Mouse (Mus musculus): ENCODE data around the gene Msi1. TPM values are rescaled to one million over a fixed set of nuclear protein-coding genes. Genes with fewer than 3 reads are reported as not detected.

Msi1 gene
- total and polyA plus RNA-seq, 2 experiments from 2014 or later: 1.1 to 5.6 TPM

DNA sequence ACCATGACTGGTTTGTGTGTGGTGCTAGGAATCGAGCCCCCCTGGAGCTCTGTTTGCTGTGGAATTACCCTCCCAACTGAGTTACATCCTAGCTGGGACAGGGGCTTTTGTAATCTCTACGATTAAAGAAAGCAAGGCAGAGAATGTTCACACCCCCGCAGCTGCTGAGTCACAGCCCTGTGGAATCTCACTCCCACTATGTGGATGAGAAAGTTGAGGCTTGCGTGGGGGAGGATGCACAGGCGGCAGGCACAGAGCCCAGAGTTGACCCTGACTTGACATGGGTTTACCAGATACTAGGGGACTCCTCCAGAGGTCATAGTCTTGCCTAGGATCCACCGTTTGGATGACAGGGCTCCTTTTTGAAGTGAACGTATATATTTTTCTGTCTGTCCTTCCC lies 67.6 kb downstream of the Msi1 start:
- Histone ChIP-seq H3K9ac (replicated peaks; ENCODE audit: low read depth, low read length) (no peak overlapping the region), H3K27ac (ENCODE audit: low read depth) (no peak overlapping the region), H3K4me2 (ENCODE audit: low read depth, low read length) (no peak overlapping the region), H3K27me3 (ENCODE audit: control insufficient read depth, insufficient read depth, low read length) (no peaks in the 10 kb centered on the region), H3K36me3 (replicated peaks; ENCODE audit: control insufficient read depth, insufficient read depth, low read length) (no peaks in the 10 kb centered on the region), H3K4me3 (ENCODE audit: low read depth, low read length) (no peak overlapping the region), H3K4me1 (ENCODE audit: control insufficient read depth, insufficient read depth) (no peaks in the 10 kb centered on the region; the same call in 1 of the 2 replicates), H3K9me3 (replicated peaks; ENCODE audit: control insufficient read depth, low read length) (no peaks in the 10 kb centered on the region)
- DNase-seq (ENCODE audit: low spot score): no peak
- 54% methylated on average over 7 of the region's 7 CpGs for WGBS
- TF ChIP-seq EP300 (IDR thresholded peaks at IDR 0.05; ENCODE audit: low read depth) (no peak), CTCF (IDR thresholded peaks at IDR 0.05; ENCODE audit: low read depth) (no peak)
- no peak for ATAC-seq (ENCODE audit: insufficient read depth, low read depth)

DNA sequence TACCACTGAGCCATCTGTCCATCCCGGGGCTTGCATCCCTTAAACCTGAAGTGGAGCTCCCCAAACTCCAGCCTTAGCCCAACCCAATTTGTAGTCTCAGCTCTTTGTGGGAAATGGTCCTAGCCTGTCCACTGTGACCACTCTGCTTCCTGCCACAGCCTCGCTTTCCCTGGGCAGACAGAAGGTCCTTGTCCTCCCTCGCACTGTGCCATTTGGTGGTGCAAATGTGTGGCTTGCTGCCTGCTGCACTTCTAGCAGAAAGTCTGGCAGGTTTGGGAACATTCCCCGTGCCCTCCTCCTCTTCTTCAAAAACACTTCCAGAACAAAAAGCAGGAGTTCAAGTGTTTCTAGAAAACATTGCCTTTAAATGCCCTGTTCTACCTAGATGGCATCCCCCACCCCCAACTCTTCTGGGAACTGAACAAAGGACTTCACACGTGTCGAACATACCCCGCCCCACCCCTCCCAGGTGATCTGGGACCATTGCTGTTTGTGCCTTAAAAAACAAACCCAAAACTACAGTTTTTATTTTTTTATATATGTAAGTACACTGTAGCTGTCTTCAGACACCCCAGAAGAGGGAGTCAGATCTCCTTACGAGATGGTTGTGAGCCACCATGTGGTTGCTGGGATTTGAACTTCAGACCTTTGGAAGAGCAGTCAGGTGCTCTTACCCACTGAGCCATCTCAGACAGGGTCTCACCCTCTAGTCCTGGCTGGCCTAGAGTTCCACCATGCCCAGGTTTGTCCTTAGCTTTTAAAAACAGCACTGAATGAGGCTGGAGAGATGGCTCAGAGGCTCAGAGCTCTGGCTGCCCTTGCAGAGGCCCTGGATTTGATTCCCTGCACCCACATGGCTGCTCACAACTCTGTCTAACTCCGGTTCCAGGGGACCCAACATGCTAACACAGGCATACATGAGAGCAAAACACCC lies 69.2 kb downstream of the Msi1 start:
- H3K9me3 ChIP-seq (replicated peaks; ENCODE audit: control insufficient read depth, low read length): no peaks in the 10 kb centered on the region
- DNase-seq (ENCODE audit: low spot score) (no peak), ATAC-seq (ENCODE audit: insufficient read depth, low read depth) (no peak)
- TF ChIP-seq CTCF (IDR thresholded peaks at IDR 0.05; ENCODE audit: low read depth): no peak
- TF ChIP-seq EP300 (IDR thresholded peaks at IDR 0.05; ENCODE audit: low read depth): no peak
- H3K27me3 ChIP-seq (ENCODE audit: control insufficient read depth, insufficient read depth, low read length): no peaks in the 10 kb centered on the region
- no peak overlapping the region for H3K9ac ChIP-seq (replicated peaks; ENCODE audit: low read depth, low read length)
- no peak overlapping the region for H3K4me2 ChIP-seq (ENCODE audit: low read depth, low read length)
- WGBS: 51% methylated on average over 9 of the region's 9 CpGs
- H3K36me3 ChIP-seq (replicated peaks; ENCODE audit: control insufficient read depth, insufficient read depth, low read length): no peaks in the 10 kb centered on the region
- H3K27ac ChIP-seq (ENCODE audit: low read depth): no peak overlapping the region
- H3K4me3 ChIP-seq (ENCODE audit: low read depth, low read length): no peak overlapping the region
- H3K4me1 ChIP-seq (ENCODE audit: control insufficient read depth, insufficient read depth): no peaks in the 10 kb centered on the region; the same call in 1 of the 2 replicates

GRCm38 (mm10) chr5:115500383-115500935 lies 71.1 kb downstream of the Msi1 start:
- no peaks in the 10 kb centered on the region for H3K4me1 ChIP-seq (ENCODE audit: control insufficient read depth, insufficient read depth)
- H3K27me3 ChIP-seq (ENCODE audit: control insufficient read depth, insufficient read depth, low read length): no peaks in the 10 kb centered on the region
- no peak overlapping the region for H3K4me2 ChIP-seq (ENCODE audit: low read depth, low read length)
- H3K9ac ChIP-seq (replicated peaks; ENCODE audit: low read depth, low read length): no peak overlapping the region
- H3K4me3 ChIP-seq (ENCODE audit: low read depth, low read length): no peak overlapping the region
- DNase-seq (ENCODE audit: low spot score) (no peak), ATAC-seq (ENCODE audit: insufficient read depth, low read depth) (no peak)
- H3K27ac ChIP-seq (ENCODE audit: low read depth): peak overlapping the region; percentile 43; the same call in 1 of the 2 replicates
- WGBS: 62% methylated on average over 12 of the region's 12 CpGs
- H3K9me3 ChIP-seq (replicated peaks; ENCODE audit: control insufficient read depth, low read length): no peaks in the 10 kb centered on the region
- H3K36me3 ChIP-seq (replicated peaks; ENCODE audit: control insufficient read depth, insufficient read depth, low read length): no peaks in the 10 kb centered on the region
- no peak for TF ChIP-seq EP300 (IDR thresholded peaks at IDR 0.05; ENCODE audit: low read depth)
- TF ChIP-seq CTCF (IDR thresholded peaks at IDR 0.05; ENCODE audit: low read depth): no peak

- DNase-seq (ENCODE audit: low spot score): no peak
- Histone ChIP-seq H3K4me1 (ENCODE audit: control insufficient read depth, insufficient read depth) (peaks cover 10% of the 10 kb centered on the region), H3K9me3 (replicated peaks; ENCODE audit: control insufficient read depth, low read length) (no peaks in the 10 kb centered on the region), H3K9ac (replicated peaks; ENCODE audit: low read depth, low read length) (no peak overlapping the region), H3K4me2 (ENCODE audit: low read depth, low read length) (no peak overlapping the region), H3K27ac (ENCODE audit: low read depth) (no peak overlapping the region), H3K4me3 (ENCODE audit: low read depth, low read length) (no peak overlapping the region), H3K27me3 (ENCODE audit: control insufficient read depth, insufficient read depth, low read length) (no peaks in the 10 kb centered on the region), H3K36me3 (replicated peaks; ENCODE audit: control insufficient read depth, insufficient read depth, low read length) (no peaks in the 10 kb centered on the region)
- WGBS: 54% methylated on average over 12 of the region's 12 CpGs
- no peak for ATAC-seq (ENCODE audit: insufficient read depth, low read depth)
- no peak for TF ChIP-seq CTCF (IDR thresholded peaks at IDR 0.05; ENCODE audit: low read depth)
- no peak for TF ChIP-seq EP300 (IDR thresholded peaks at IDR 0.05; ENCODE audit: low read depth)
Measured at GRCm38 (mm10) chr5:115503035-115503434, 73.6 kb downstream of the Msi1 start.

Other genes with a start within 250 kb of the Msi1 start
- gene Cabp1, start 235.2 kb upstream of the Msi1 start, total RNA-seq (2014; rRNA removed; ENCODE audit: low replicate concordance): 0.39 and 4.1 TPM in 2 replicates
- gene Cabp1, start 235.2 kb upstream of the Msi1 start, polyA plus RNA-seq (2015; fragmentation: Nextera tagmentation; extraction: Ambion mirVana): 0.78 and 0.96 TPM in 2 replicates
- 41.1 and 71.6 TPM in 2 replicates for gene Pop5, start 193.8 kb upstream of the Msi1 start, total RNA-seq (2014; rRNA removed; ENCODE audit: low replicate concordance)
- 57.9 and 65.9 TPM in 2 replicates for gene Pop5, start 193.8 kb upstream of the Msi1 start, polyA plus RNA-seq (2015; fragmentation: Nextera tagmentation; extraction: Ambion mirVana)
- gene Rnf10, start 156.7 kb upstream of the Msi1 start, total RNA-seq (2014; rRNA removed; ENCODE audit: low replicate concordance): 76.0 and 82.4 TPM in 2 replicates
- gene Rnf10, start 156.7 kb upstream of the Msi1 start, polyA plus RNA-seq (2015; fragmentation: Nextera tagmentation; extraction: Ambion mirVana): 104 and 105 TPM in 2 replicates
- gene Coq5, start 149.9 kb upstream of the Msi1 start, total RNA-seq (2014; rRNA removed; ENCODE audit: low replicate concordance): 74.1 and 82.7 TPM in 2 replicates
- gene Coq5, start 149.9 kb upstream of the Msi1 start, polyA plus RNA-seq (2015; fragmentation: Nextera tagmentation; extraction: Ambion mirVana): 111 and 116 TPM in 2 replicates
- gene Dynll1, start 128.6 kb upstream of the Msi1 start, total RNA-seq (2014; rRNA removed; ENCODE audit: low replicate concordance): 164 and 224 TPM in 2 replicates
- 615 and 804 TPM in 2 replicates for gene Dynll1, start 128.6 kb upstream of the Msi1 start, polyA plus RNA-seq (2015; fragmentation: Nextera tagmentation; extraction: Ambion mirVana)
- 21.3 and 41.1 TPM in 2 replicates for gene Srsf9, start 102.4 kb upstream of the Msi1 start, total RNA-seq (2014; rRNA removed; ENCODE audit: low replicate concordance)
- 62.9 and 67.5 TPM in 2 replicates for gene Srsf9, start 102.4 kb upstream of the Msi1 start, polyA plus RNA-seq (2015; fragmentation: Nextera tagmentation; extraction: Ambion mirVana)
- gene Gatc, start 88.4 kb upstream of the Msi1 start, total RNA-seq (2014; rRNA removed; ENCODE audit: low replicate concordance): 10.4 and 19.4 TPM in 2 replicates
- gene Gatc, start 88.4 kb upstream of the Msi1 start, polyA plus RNA-seq (2015; fragmentation: Nextera tagmentation; extraction: Ambion mirVana): 14.8 and 15.1 TPM in 2 replicates
- 13.0 and 27.2 TPM in 2 replicates for gene Triap1, start 88.4 kb upstream of the Msi1 start, total RNA-seq (2014; rRNA removed; ENCODE audit: low replicate concordance)
- 39.2 and 42.3 TPM in 2 replicates for gene Triap1, start 88.4 kb upstream of the Msi1 start, polyA plus RNA-seq (2015; fragmentation: Nextera tagmentation; extraction: Ambion mirVana)
- 1,673 and 1,690 TPM in 2 replicates for gene Cox6a1, start 80.6 kb upstream of the Msi1 start, total RNA-seq (2014; rRNA removed; ENCODE audit: low replicate concordance)
- 2,126 and 2,128 TPM in 2 replicates for gene Cox6a1, start 80.6 kb upstream of the Msi1 start, polyA plus RNA-seq (2015; fragmentation: Nextera tagmentation; extraction: Ambion mirVana)
- not detected in 2 replicates for gene Pla2g1b, start 36.7 kb downstream of the Msi1 start, total RNA-seq (2014; rRNA removed; ENCODE audit: low replicate concordance)
- gene Pla2g1b, start 36.7 kb downstream of the Msi1 start, polyA plus RNA-seq (2015; fragmentation: Nextera tagmentation; extraction: Ambion mirVana): not detected in 2 replicates
- gene Sirt4, start 55.1 kb downstream of the Msi1 start, total RNA-seq (2014; rRNA removed; ENCODE audit: low replicate concordance): 13.8 and 29.0 TPM in 2 replicates
- 14.5 and 15.4 TPM in 2 replicates for gene Sirt4, start 55.1 kb downstream of the Msi1 start, polyA plus RNA-seq (2015; fragmentation: Nextera tagmentation; extraction: Ambion mirVana)
- 66.6 and 68.8 TPM in 2 replicates for gene Pxn, start 77.1 kb downstream of the Msi1 start, total RNA-seq (2014; rRNA removed; ENCODE audit: low replicate concordance)
- gene Pxn, start 77.1 kb downstream of the Msi1 start, polyA plus RNA-seq (2015; fragmentation: Nextera tagmentation; extraction: Ambion mirVana): 19.3 and 19.9 TPM in 2 replicates
- gene Rplp0, start 129.9 kb downstream of the Msi1 start, total RNA-seq (2014; rRNA removed; ENCODE audit: low replicate concordance): 2,397 and 2,522 TPM in 2 replicates
- gene Rplp0, start 129.9 kb downstream of the Msi1 start, polyA plus RNA-seq (2015; fragmentation: Nextera tagmentation; extraction: Ambion mirVana): 877 and 933 TPM in 2 replicates
- 38.3 and 42.8 TPM in 2 replicates for gene Gcn1l1, start 135.7 kb downstream of the Msi1 start, total RNA-seq (2014; rRNA removed; ENCODE audit: low replicate concordance)
- gene Gcn1l1, start 135.7 kb downstream of the Msi1 start, polyA plus RNA-seq (2015; fragmentation: Nextera tagmentation; extraction: Ambion mirVana): 12.9 and 13.6 TPM in 2 replicates
- gene Rab35, start 202.3 kb downstream of the Msi1 start, total RNA-seq (2014; rRNA removed; ENCODE audit: low replicate concordance): 37.4 and 43.6 TPM in 2 replicates
- gene Rab35, start 202.3 kb downstream of the Msi1 start, polyA plus RNA-seq (2015; fragmentation: Nextera tagmentation; extraction: Ambion mirVana): 13.4 and 14.1 TPM in 2 replicates